Mouse (Mus musculus): ENCODE results near the gene Acaa1b. TPM values are rescaled to one million over a fixed set of nuclear protein-coding genes. Genes with fewer than 3 reads are reported as not detected.

Gene Acaa1b
- polyA plus RNA-seq, 1 experiment from 2014 or later = 16.4 TPM

DNA sequence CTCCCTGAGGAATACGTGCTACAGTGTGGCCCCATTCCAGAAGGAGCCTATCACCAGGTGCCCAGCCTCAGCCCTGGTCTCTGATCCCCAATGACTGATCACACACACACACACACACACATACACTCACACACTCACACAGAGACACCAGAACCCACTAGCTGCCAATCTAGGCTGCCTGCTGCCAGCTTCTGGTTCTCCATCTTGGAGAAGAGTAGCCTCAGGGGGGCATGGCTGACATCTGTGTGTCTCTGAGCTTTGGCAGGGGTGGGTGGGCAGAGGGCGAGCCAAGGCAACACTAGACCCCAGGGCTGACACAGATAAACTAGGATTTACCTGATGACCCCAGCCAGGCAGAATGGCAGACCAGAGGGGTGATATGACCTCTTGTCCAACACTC is 18.1 kb downstream of the Acaa1b start:
- WGBS = 76% methylated on average over 2 of the region's 2 CpGs
- Histone ChIP-seq H3K36me3 (ENCODE audit: control insufficient read depth, insufficient read depth) (no peaks in the 10 kb centered on the region), H3K9ac (ENCODE audit: low read depth, low read length) (no peak overlapping the region), H3K4me3 (ENCODE audit: low read depth, low read length) (no peak overlapping the region), H3K4me1 (replicated peaks; ENCODE audit: control insufficient read depth, insufficient read depth, low read length) (no peaks in the 10 kb centered on the region), H3K9me3 (ENCODE audit: control insufficient read depth) (no peaks in the 10 kb centered on the region), H3K27ac (ENCODE audit: low read depth, low read length) (no peak overlapping the region), H3K4me2 (replicated peaks; ENCODE audit: low read depth) (no peak overlapping the region), H3K27me3 (replicated peaks; ENCODE audit: control insufficient read depth, insufficient read depth, low read length) (no peaks in the 10 kb centered on the region)
- no peak for ATAC-seq
- no peak for TF ChIP-seq CTCF (IDR thresholded peaks at IDR 0.05; ENCODE audit: low read depth)

DNA sequence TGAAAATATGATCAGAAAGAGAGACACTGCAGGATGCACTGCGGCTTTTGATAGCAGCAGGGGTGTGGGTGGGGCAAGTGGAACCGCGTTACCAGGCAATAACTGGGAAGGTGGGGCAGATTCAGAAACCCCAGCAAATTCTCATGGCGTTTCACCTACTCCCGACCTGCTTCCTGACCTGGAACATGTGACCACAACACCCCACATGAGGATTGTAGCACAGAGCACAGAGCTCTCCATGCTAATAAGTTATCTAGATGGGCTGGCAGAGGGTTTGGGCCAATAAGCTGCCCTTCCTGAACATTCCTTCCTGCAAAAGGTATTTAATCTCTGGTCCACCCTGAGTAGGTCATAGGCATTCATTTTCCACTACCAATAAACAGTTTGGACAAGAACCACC is 26.2 kb downstream of the Acaa1b start:
- Histone ChIP-seq H3K4me2 (replicated peaks; ENCODE audit: low read depth) (no peak overlapping the region), H3K9me3 (ENCODE audit: control insufficient read depth) (no peaks in the 10 kb centered on the region), H3K9ac (ENCODE audit: low read depth, low read length) (no peak overlapping the region), H3K4me3 (ENCODE audit: low read depth, low read length) (no peak overlapping the region), H3K27me3 (replicated peaks; ENCODE audit: control insufficient read depth, insufficient read depth, low read length) (no peaks in the 10 kb centered on the region), H3K36me3 (ENCODE audit: control insufficient read depth, insufficient read depth) (no peaks in the 10 kb centered on the region), H3K27ac (ENCODE audit: low read depth, low read length) (no peak overlapping the region), H3K4me1 (replicated peaks; ENCODE audit: control insufficient read depth, insufficient read depth, low read length) (no peaks in the 10 kb centered on the region)
- 16% methylated on average over 5 of the region's 5 CpGs for WGBS
- TF ChIP-seq CTCF (IDR thresholded peaks at IDR 0.05; ENCODE audit: low read depth) = no peak
- ATAC-seq = no peak

DNA sequence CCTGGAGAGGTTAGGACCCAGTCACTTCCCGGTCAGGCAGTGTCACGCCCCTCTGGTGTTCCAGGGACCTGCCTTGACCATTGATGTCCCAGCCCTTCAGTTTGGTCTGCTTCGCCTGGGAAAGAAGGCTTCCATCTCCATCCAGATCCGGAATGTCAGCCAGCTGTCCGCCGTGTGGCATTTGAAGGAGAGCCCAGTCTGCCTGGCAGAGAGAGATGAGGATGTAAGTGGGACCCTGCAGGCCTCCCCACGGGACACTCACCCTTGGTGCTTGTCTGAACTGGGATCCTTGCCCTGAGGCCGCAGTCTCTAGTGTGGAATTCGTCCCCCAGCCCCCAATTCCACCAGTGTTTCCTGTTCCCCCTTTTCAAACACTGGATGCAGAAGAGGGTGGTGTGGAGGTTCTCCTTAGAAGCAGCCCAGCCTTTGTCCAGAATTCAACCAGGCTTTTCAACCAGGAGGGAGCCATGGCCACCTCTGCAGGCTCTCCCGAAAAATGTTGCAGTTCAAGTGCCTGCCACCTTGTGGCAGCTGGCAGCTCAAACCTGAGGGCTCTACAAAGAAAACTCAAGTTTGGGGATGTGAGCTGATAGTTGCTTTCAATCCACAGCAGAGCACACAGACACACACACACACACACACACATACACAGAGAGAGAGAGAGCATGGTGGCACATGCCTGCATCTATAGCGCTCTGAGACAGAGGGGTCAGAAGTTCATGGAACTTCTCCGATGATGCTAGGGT is 28.3 kb downstream of the Acaa1b start:
- no peaks in the 10 kb centered on the region for H3K36me3 ChIP-seq (ENCODE audit: control insufficient read depth, insufficient read depth)
- no peak overlapping the region for H3K9ac ChIP-seq (ENCODE audit: low read depth, low read length)
- peak; percentile 15; the same call in 1 of the 2 replicates for TF ChIP-seq CTCF (IDR thresholded peaks at IDR 0.05; ENCODE audit: low read depth)
- H3K9me3 ChIP-seq (ENCODE audit: control insufficient read depth) = no peaks in the 10 kb centered on the region
- no peaks in the 10 kb centered on the region for H3K27me3 ChIP-seq (replicated peaks; ENCODE audit: control insufficient read depth, insufficient read depth, low read length)
- no peak overlapping the region for H3K4me2 ChIP-seq (replicated peaks; ENCODE audit: low read depth)
- 71% methylated on average over 12 of the region's 12 CpGs for WGBS
- ATAC-seq = no peak
- no peak overlapping the region for H3K27ac ChIP-seq (ENCODE audit: low read depth, low read length)
- H3K4me1 ChIP-seq (replicated peaks; ENCODE audit: control insufficient read depth, insufficient read depth, low read length) = no peaks in the 10 kb centered on the region
- H3K4me3 ChIP-seq (ENCODE audit: low read depth, low read length) = no peak overlapping the region

DNA sequence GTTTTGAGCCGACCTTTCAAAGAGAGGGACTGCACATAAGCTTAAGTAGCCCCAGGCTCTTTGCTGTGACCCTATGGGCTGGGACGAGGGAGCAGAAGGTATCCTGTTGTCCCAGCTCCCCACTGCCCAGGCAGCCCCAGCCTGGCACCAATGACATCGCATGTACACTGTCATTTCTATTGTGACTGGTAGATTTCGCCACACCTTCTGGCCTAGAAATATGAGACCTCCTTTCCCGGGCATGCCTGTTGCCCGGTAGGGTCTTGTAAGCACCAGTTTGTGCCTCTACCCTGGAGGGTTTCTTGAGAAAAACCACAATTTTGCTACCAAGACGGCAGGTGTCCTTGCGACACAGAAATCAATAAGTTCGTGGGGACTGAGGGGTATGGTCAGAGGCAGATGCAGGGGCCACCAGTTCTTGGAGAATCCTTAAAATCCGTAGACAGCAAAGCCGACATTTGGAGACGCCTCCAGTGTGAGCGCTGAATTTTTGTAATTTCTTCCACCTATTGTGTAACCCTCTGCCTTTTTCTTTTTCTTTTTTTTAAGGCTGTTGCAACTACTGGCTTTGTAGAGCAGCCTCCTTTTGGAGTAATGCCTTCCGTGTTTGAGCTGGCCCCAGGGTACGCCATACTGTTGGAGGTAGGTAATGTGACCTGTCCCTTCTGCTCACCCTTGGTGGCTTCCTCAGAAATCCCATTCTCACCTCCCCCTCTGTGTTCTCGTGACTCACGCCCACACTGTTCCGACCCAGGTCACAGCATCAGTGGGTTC is 34.1 kb downstream of the Acaa1b start:
- Histone ChIP-seq H3K4me1 (replicated peaks; ENCODE audit: control insufficient read depth, insufficient read depth, low read length) (no peaks in the 10 kb centered on the region), H3K9ac (ENCODE audit: low read depth, low read length) (no peak overlapping the region), H3K9me3 (ENCODE audit: control insufficient read depth) (no peaks in the 10 kb centered on the region), H3K36me3 (ENCODE audit: control insufficient read depth, insufficient read depth) (no peaks in the 10 kb centered on the region), H3K27me3 (replicated peaks; ENCODE audit: control insufficient read depth, insufficient read depth, low read length) (no peaks in the 10 kb centered on the region), H3K4me2 (replicated peaks; ENCODE audit: low read depth) (no peak overlapping the region), H3K4me3 (ENCODE audit: low read depth, low read length) (no peak overlapping the region), H3K27ac (ENCODE audit: low read depth, low read length) (no peak overlapping the region)
- 86% methylated on average over 18 of the region's 18 CpGs for WGBS
- ATAC-seq = no peak
- no peak for TF ChIP-seq CTCF (IDR thresholded peaks at IDR 0.05; ENCODE audit: low read depth)

DNA sequence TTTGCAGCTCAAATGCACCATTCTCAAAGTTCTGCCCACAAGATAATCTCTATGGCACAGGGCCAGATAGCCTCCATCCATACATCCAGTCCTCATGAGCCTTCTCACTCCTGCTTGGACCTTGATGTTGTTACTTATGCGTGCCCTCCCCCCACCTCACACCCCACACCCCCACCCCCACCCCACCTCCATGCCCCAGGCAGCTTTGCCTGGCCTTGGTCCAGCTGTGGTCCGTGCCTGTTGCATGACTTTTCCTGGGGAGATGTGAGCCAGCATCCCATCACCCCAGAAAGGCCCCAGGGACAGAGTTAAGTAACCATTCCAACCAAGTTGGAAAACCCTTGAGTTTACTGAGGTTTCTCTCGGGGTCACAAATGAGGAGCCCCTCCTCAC is 36.7 kb downstream of the Acaa1b start:
- no peak overlapping the region for H3K27ac ChIP-seq (ENCODE audit: low read depth, low read length)
- no peaks in the 10 kb centered on the region for H3K9me3 ChIP-seq (ENCODE audit: control insufficient read depth)
- no peak for TF ChIP-seq CTCF (IDR thresholded peaks at IDR 0.05; ENCODE audit: low read depth)
- no peaks in the 10 kb centered on the region for H3K36me3 ChIP-seq (ENCODE audit: control insufficient read depth, insufficient read depth)
- no peak for ATAC-seq
- no peak overlapping the region for H3K4me2 ChIP-seq (replicated peaks; ENCODE audit: low read depth)
- no peak overlapping the region for H3K9ac ChIP-seq (ENCODE audit: low read depth, low read length)
- no peaks in the 10 kb centered on the region for H3K27me3 ChIP-seq (replicated peaks; ENCODE audit: control insufficient read depth, insufficient read depth, low read length)
- no peak overlapping the region for H3K4me3 ChIP-seq (ENCODE audit: low read depth, low read length)
- WGBS = 48% methylated on average over 3 of the region's 3 CpGs
- H3K4me1 ChIP-seq (replicated peaks; ENCODE audit: control insufficient read depth, insufficient read depth, low read length) = no peaks in the 10 kb centered on the region

DNA sequence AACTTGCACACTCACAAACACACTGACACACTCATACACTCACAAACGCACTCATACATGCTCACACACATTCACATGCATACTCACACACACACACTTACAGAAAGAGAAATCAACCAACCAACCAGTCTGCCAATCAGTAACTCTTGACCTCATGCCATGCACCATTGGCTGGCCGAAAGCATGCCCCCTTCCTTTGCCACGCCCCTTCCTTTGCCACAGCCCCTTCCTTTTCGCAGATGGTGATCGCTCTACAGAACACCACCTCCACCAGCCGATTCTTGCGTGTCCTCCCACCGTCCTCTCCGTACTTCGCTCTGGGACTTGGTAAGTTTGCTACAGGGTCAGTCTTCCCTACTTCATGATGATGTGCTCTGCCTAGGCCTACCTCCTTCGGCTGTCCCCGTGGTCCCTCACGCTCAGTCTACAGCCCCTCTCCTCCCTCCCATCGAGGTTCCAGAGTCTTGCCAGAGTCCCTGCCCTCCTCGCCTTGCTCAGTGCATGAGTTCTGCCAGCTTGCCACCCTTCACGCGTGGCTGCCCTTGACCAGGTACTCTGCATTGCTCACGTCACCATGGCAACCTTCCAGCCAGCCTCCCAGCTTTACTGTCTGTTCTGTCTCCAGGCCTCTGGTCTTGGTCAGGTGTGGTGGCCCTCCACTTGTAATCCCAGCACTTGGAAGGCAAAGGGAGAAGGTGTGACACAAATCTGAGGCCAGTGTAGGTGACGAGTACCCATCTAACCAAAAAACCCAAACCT is 37.3 kb downstream of the Acaa1b start:
- Histone ChIP-seq H3K9me3 (ENCODE audit: control insufficient read depth) (no peaks in the 10 kb centered on the region), H3K27me3 (replicated peaks; ENCODE audit: control insufficient read depth, insufficient read depth, low read length) (no peaks in the 10 kb centered on the region), H3K4me2 (replicated peaks; ENCODE audit: low read depth) (no peak overlapping the region), H3K9ac (ENCODE audit: low read depth, low read length) (no peak overlapping the region), H3K4me3 (ENCODE audit: low read depth, low read length) (no peak overlapping the region), H3K4me1 (replicated peaks; ENCODE audit: control insufficient read depth, insufficient read depth, low read length) (no peaks in the 10 kb centered on the region), H3K27ac (ENCODE audit: low read depth, low read length) (no peak overlapping the region), H3K36me3 (ENCODE audit: control insufficient read depth, insufficient read depth) (no peaks in the 10 kb centered on the region)
- no peak for ATAC-seq
- TF ChIP-seq CTCF (IDR thresholded peaks at IDR 0.05; ENCODE audit: low read depth) = no peak
- 87% methylated on average over 19 of the region's 19 CpGs for WGBS
